In genomic region chr1:34896898-34897297, GRCm38 (mm10) we compare ENCODE assay signal across 8 mouse cellular contexts. TPM values are rescaled to one million over a fixed set of nuclear protein-coding genes. Genes with fewer than 3 reads are reported as not detected.
DNase-seq lines count a peak whose midpoint lies in the region; ATAC-seq and TF ChIP-seq lines count a peak whose summit lies in the region.

No protein-coding gene starts in this region.

- no peaks in the 10 kb centered on the region for H3K9me3 ChIP-seq in liver, embryonic 11.5 days (ENCODE audit: control insufficient read depth, low read length)
- H3K9me3 ChIP-seq in G1E (replicated peaks), result no peaks in the 10 kb centered on the region

- ATAC-seq in liver, embryonic 11.5 days (replicated peaks; ENCODE audit: low FRiP score), result no peak
- no peak for ATAC-seq in G1E (ENCODE audit: extremely low read depth, insufficient number of reproducible peaks, low FRiP score, poor library complexity, severe bottlenecking)

- H3K79me2 ChIP-seq in liver, adult 2 months (ENCODE audit: control insufficient read depth, insufficient read depth, low read length), result no peaks in the 10 kb centered on the region
- no peaks in the 10 kb centered on the region for H3K79me2 ChIP-seq in myocyte (ENCODE audit: control insufficient read depth, insufficient read depth)

- peak; percentile 67 for TF ChIP-seq CTCF in liver, adult 2 months (IDR thresholded peaks at IDR 0.05; ENCODE audit: low read depth, low read length)
- no peak for TF ChIP-seq CTCF in G1E (IDR thresholded peaks at IDR 0.05; ENCODE audit: low read depth, low read length)
- peak; percentile 66; the same call in 1 of the 2 replicates for TF ChIP-seq CTCF in brain, embryonic 14.5 days (IDR thresholded peaks at IDR 0.05; ENCODE audit: borderline replicate concordance, extremely low read depth, insufficient read depth, insufficient read length)

- no peak overlapping the region for H3ac ChIP-seq in myocyte (ENCODE audit: control insufficient read depth, insufficient read length)

- H3K9ac ChIP-seq in liver, adult 2 months (ENCODE audit: low read depth, low read length), result no peak overlapping the region
- H3K9ac ChIP-seq in liver, embryonic 11.5 days (ENCODE audit: low read depth, low read length), result no peak overlapping the region

- no peak overlapping the region for H3K4me3 ChIP-seq in liver, adult 2 months (ENCODE audit: insufficient read depth, low read depth, low read length)
- no peak overlapping the region for H3K4me3 ChIP-seq in liver, embryonic 11.5 days (ENCODE audit: low read depth, low read length)
- H3K4me3 ChIP-seq in G1E (ENCODE audit: low read depth, low read length) (no peak overlapping the region), myocyte (no peak overlapping the region)

- no peaks in the 10 kb centered on the region for H3K27me3 ChIP-seq in liver, adult 2 months (ENCODE audit: control insufficient read depth, insufficient read depth, low read length)
- no peaks in the 10 kb centered on the region for H3K27me3 ChIP-seq in liver, embryonic 11.5 days (replicated peaks; ENCODE audit: control insufficient read depth, insufficient read depth, low read length)
- peaks cover 2% of the 10 kb centered on the region; the same call in 1 of the 2 replicates for H3K27me3 ChIP-seq in G1E (ENCODE audit: insufficient read depth, low read length)
- peaks cover 43% of the 10 kb centered on the region for H3K27me3 ChIP-seq in myocyte (ENCODE audit: control insufficient read depth, insufficient read depth, insufficient read length)

- no peaks in the 10 kb centered on the region for H3K36me3 ChIP-seq in liver, adult 2 months (ENCODE audit: control insufficient read depth, insufficient read depth, low read length)
- no peaks in the 10 kb centered on the region for H3K36me3 ChIP-seq in liver, embryonic 11.5 days (ENCODE audit: control insufficient read depth, insufficient read depth, low read length)
- H3K36me3 ChIP-seq in G1E (replicated peaks), result no peaks in the 10 kb centered on the region
- H3K36me3 ChIP-seq in myocyte (ENCODE audit: control insufficient read depth, insufficient read depth), result no peaks in the 10 kb centered on the region

- no peaks in the 10 kb centered on the region for H3K4me1 ChIP-seq in liver, adult 2 months (ENCODE audit: control insufficient read depth, insufficient read depth, low read length)
- H3K4me1 ChIP-seq in liver, embryonic 11.5 days (replicated peaks; ENCODE audit: control insufficient read depth, insufficient read depth, low read length), result no peaks in the 10 kb centered on the region
- H3K4me1 ChIP-seq in G1E (ENCODE audit: insufficient read depth, low read depth, low read length), result no peaks in the 10 kb centered on the region

- no peak overlapping the region for H3K27ac ChIP-seq in liver, adult 2 months (replicated peaks; ENCODE audit: insufficient read depth, low read depth, low read length)
- H3K27ac ChIP-seq in liver, embryonic 11.5 days (ENCODE audit: low read depth, low read length), result no peak overlapping the region

- intact Hi-C loops in gastrocnemius, postnatal 14 days (cut with DNase I; ENCODE audit: low total_unique reads), result no loop called here

- no peak overlapping the region for H3K4me2 ChIP-seq in liver, embryonic 11.5 days
- no peak overlapping the region for H3K4me2 ChIP-seq in myocyte (ENCODE audit: low read depth)

- WGBS in liver, adult 2 months, result 26% methylated on average over 4 of the region's 4 CpGs
- 38% methylated on average over 4 of the region's 4 CpGs for WGBS in liver, embryonic 11.5 days

- DNase-seq in liver, adult 2 months (ENCODE audit: extremely low read depth, low read depth, low spot score), result peak; percentile 27
- DNase-seq in liver, embryonic 11.5 days (ENCODE audit: low spot score), result no peak
- peak; percentile 18 for DNase-seq in G1E (ENCODE audit: low spot score)
- DNase-seq in brain, embryonic 14.5 days (ENCODE audit: low read depth), result peak; percentile 75
- DNase-seq in gastrocnemius, postnatal 14 days, result peak; percentile 39
- peak; percentile 26 for DNase-seq in layer of hippocampus, adult 9-11 months
- no peak for DNase-seq in ovary, adult 18-20 months (ENCODE audit: low spot score)

- TF ChIP-seq POLR2A in liver, adult 2 months (IDR thresholded peaks at IDR 0.05; ENCODE audit: extremely low read depth, insufficient read depth, low read length), result no peak
- no peak for TF ChIP-seq POLR2A in brain, embryonic 14.5 days (IDR thresholded peaks at IDR 0.05; ENCODE audit: borderline replicate concordance, extremely low read depth, insufficient read depth, insufficient read length, poor library complexity, severe bottlenecking)
- no peak for TF ChIP-seq POLR2A in myocyte (IDR thresholded peaks at IDR 0.05; ENCODE audit: insufficient read length, low read depth)

TF ChIP-seq in myocyte, 11 proteins besides CTCF, POLR2A, EP300 and RAD21:
- TF ChIP-seq USF1 (IDR thresholded peaks at IDR 0.05; ENCODE audit: low read depth), result peak; percentile 3
- TF ChIP-seq MYOG (IDR thresholded peaks at IDR 0.05; ENCODE audit: control insufficient read depth in 1 of 3, insufficient read depth in 1 of 3, insufficient read length in 2 of 3, low read depth in 2 of 3), result no peak

RNA-seq across cellular contexts. Expression of gene Plekhb2, which starts 47.1 kb away (rescaled TPM):
- 10.6 and 12.8 TPM in 2 replicates for total RNA-seq in liver, adult 2 months (2014; rRNA removed)
- polyA plus RNA-seq in liver, adult 2 months (2012; rRNA removed), result 6.7 and 14.5 TPM in 2 replicates
- polyA plus RNA-seq in liver, embryonic 11.5 days (2014; fragmentation: Nextera tagmentation; extraction: Ambion mirVana), result 18.0 and 19.5 TPM in 2 replicates
- 13.1 and 13.7 TPM in 2 replicates for total RNA-seq in G1E (2014; fragmentation: Nextera tagmentation)
- total RNA-seq in G1E (2017), result 14.5 and 15.3 TPM in 2 replicates
- polyA plus RNA-seq in G1E (2012), result 1.0 and 1.7 TPM in 2 replicates
- polyA plus RNA-seq in brain, embryonic 14.5 days (2012; rRNA removed), result 40.4 and 43.9 TPM in 2 replicates
- total RNA-seq in gastrocnemius, postnatal 14 days (2021), result 10 to 100 TPM; 21.8 to 23.8 TPM
- 66.2 TPM for polyA plus RNA-seq in myocyte (2012; fragmentation: generic; extraction: Trizol)

RNA-seq across cellular contexts. Expression of gene Fam168b, which starts 54.0 kb away (rescaled TPM):
- 16.6 and 23.3 TPM in 2 replicates for total RNA-seq in liver, adult 2 months (2014; rRNA removed)
- polyA plus RNA-seq in liver, adult 2 months (2012; rRNA removed), result 105 and 117 TPM in 2 replicates
- 54.5 and 56.3 TPM in 2 replicates for polyA plus RNA-seq in liver, embryonic 11.5 days (2014; fragmentation: Nextera tagmentation; extraction: Ambion mirVana)
- 75.1 and 82.0 TPM in 2 replicates for total RNA-seq in G1E (2014; fragmentation: Nextera tagmentation)
- 95.3 and 98.4 TPM in 2 replicates for total RNA-seq in G1E (2017)
- polyA plus RNA-seq in G1E (2012), result 383 and 401 TPM in 2 replicates
- polyA plus RNA-seq in brain, embryonic 14.5 days (2012; rRNA removed), result 399 and 501 TPM in 2 replicates
- total RNA-seq in gastrocnemius, postnatal 14 days (2021), result 10 to 100 TPM; 35.2 to 39.5 TPM
- polyA plus RNA-seq in myocyte (2012; fragmentation: generic; extraction: Trizol), result 37.7 TPM

Comparison
In these comparisons a context has a peak if more than half of its experiments do, and no peak if none do; other contexts are left out.
1. DNase-seq: peak in liver, adult 2 months (single experiment), G1E (single experiment), brain, embryonic 14.5 days (single experiment), gastrocnemius, postnatal 14 days (single experiment) and layer of hippocampus, adult 9-11 months (single experiment); none in liver, embryonic 11.5 days (single experiment) and ovary, adult 18-20 months (single experiment).